Mouse (Mus musculus) frontal cortex, postnatal 10 days (tissue): ENCODE measurements around the gene Hyal2.

Experiments used
- DNase-seq, 2 experiments: peaks; one replicate each; pipeline ENCODE4 v3.0.0; 2022; ENCODE audit warnings: low spot score in 2 of 2, mixed read lengths in 1 of 2

Gene Hyal2

GRCm38 (mm10) chr9:107587833-107588639 lies 20.3 kb downstream of the Hyal2 start:
- peak in 1 of 2 experiments; percentile 48 for DNase-seq

- no peak for DNase-seq
Measured at GRCm38 (mm10) chr9:107590058-107590772, 22.5 kb downstream of the Hyal2 start.

GRCm38 (mm10) chr9:107590773-107591060 lies 23.0 kb downstream of the Hyal2 start:
- DNase-seq = no peak

DNA sequence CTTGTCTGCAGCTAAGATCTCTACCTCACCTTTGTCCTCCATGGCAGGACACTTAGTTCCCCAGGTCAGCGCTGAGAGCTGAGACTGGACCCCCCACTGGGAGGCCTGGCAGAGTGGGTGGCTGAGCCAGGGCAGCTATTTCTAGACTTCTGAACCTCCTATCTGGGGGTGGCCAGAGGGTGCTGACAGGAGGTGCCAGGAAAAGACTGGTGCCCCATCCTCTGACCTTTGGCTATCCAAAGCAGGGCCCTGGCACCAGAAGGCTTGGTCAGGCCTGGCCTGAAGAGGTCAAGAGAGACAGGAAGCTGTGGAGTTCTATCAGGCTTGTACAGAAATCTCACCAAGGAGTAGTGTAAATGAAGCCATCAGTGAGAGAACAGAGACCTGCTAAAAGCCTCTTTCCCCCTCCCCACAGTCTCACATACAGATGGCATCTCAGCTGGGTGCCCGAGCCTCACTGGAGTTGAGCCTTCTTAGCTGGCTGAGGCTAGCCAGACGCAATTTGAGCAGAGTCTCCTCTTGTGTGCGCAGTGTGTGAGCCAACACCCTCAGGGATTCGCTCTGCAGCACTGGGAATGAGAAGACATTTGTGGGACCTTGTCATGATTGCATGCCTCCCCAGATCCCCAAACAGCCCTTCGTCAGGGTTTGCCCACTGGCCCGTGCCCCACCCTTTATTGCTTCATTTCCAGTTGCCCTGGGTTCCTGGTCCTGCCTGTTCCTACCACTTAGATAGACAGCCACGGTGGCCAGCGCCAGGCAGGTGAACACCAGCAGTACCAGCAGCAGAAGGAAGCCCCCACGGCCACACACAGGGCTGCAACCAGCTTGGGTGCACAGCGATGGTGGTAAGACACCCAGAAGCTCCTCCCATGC lies 25.6 kb downstream of the Hyal2 start:
- no peak for DNase-seq

GRCm38 (mm10) chr9:107594281-107595062 lies 26.7 kb downstream of the Hyal2 start:
- no peak for DNase-seq

GRCm38 (mm10) chr9:107596619-107597569 lies 29.1 kb downstream of the Hyal2 start:
- no peak for DNase-seq

GRCm38 (mm10) chr9:107598385-107598784 lies 30.6 kb downstream of the Hyal2 start:
- DNase-seq = no peak

DNA sequence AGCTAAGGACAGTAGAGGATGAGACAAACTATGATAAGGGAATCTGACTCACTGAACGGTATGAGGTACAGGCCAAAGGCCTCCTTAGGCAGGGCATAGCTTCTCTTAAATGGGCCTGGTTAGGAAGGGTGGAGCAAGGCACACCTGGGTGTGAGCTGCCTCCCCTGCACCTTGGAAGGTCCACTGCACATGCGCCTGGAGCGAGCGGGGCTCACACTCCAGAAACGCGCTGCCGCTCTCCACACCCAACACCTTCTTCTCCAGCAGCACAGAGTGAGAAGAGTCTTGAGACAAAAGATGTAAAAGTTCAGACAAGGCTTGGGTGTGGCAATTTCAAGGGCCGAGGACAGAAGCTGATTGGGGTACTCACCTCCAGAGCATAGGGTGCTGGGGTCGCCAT lies 31.7 kb downstream of the Hyal2 start:
- DNase-seq = no peak

GRCm38 (mm10) chr9:107599842-107600241 lies 32.1 kb downstream of the Hyal2 start:
- DNase-seq = no peak

- DNase-seq = no peak
Measured at GRCm38 (mm10) chr9:107600745-107601144, 33.0 kb downstream of the Hyal2 start.

DNA sequence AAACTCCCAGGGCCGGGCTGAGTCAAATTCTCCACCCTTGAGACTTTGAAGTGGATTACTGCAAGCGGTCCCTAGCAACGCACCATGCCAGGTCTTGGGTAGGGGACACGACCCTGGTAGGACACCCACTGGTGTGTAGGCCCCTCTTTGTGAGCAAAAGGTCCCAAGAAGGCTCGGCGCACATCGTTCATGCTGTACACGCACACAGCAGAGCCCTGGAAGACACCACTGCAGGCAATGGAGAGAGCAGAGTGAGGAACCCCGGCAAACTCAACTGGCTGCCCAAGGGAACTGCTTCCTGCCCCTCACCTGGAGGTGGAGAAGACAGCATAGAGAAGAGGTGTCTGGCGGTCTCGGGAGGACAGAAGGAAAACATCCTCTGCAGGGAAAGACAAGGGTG lies 33.5 kb downstream of the Hyal2 start:
- DNase-seq = no peak

DNA sequence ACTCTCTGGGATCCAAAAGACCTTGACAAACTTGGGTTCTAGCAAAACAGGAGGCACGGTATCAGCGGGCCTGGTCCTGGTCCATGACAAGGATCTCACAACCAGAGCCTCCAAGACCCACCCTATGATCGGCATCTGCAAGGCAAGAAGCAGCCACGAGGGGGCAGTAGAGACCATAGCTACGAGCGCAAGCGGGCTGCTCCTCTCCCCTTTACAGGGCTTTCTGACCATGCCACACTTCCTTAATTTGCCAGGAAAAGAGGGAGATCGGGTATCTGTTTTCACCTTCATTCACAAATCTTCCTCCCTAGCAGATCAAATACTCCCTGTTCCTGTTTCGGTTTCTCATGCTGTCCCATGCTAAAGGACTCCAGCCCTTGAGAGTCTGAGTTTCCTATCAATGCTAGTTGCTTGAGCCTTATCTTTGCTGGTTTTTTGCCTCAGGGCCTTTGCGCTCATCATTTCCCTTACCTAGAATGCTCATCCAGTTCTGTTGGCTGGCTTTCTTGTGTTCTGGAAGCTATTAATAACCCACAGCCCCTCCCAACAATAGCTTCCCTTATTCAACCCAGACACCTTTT lies 34.4 kb downstream of the Hyal2 start:
- DNase-seq = peak; percentile 78 to 91

GRCm38 (mm10) chr9:107603251-107603650 lies 35.5 kb downstream of the Hyal2 start:
- DNase-seq = no peak

DNA sequence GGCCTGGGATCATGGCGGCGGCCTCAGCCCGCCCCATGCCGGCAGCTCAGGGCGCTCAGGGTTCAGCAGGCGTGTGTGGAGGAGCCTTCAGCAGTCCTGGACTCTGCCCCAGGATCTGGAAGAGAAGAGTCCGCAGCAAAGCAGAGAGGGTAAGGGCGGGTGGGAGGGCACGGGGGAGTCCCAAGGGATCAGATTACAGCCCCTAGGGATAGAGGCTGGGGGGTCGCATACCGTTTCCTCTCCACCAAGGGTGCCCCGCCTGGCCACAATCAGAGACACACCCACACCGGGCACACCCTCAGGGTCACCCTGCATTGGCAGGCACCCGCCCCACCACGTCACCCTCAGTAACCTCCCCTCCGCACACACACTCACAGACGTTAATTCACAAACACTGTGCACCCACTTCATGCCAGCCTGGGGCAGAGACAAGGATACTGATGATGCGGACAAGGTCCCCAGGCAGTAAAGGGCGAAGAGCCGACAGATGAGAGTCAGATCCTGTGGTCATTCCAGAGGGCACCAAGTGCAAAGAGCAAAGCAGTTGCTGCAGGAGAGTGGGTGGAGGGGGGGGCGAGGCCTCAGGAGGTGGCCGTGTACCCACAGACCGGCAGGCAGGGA lies 37.4 kb downstream of the Hyal2 start:
- no peak for DNase-seq

GRCm38 (mm10) chr9:107606591-107606990 lies 38.8 kb downstream of the Hyal2 start:
- no peak for DNase-seq

GRCm38 (mm10) chr9:107607036-107607435 lies 39.3 kb downstream of the Hyal2 start:
- no peak for DNase-seq

DNA sequence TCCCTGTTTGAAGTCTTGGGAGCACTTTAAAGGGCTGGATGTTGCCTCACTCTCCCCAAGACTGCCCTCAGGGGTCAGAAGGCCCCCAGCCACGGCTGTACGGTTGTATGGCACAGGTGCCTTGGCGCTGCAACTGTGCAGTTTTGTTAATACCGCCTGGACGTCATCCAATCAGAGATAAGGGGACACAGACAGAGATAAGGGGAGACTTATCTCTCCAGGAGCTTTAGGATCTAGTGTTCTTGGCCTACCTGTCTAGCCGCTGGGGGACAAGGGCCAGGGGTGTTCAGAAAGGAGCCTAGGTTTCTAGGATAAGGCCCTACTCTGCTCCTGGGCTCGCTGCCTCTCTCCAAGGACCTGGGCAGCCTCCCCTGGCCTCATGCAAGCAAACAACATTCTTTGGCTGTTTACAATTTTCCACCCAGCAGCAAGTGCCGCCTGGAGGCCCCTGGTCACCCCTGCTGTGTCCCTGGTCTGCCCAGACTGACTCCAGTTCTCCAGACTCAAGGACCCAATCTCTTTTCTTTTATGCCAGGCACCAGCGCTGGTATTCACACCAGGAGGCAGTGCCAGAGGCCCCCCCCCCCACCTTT lies 40.0 kb downstream of the Hyal2 start:
- no peak for DNase-seq

DNA sequence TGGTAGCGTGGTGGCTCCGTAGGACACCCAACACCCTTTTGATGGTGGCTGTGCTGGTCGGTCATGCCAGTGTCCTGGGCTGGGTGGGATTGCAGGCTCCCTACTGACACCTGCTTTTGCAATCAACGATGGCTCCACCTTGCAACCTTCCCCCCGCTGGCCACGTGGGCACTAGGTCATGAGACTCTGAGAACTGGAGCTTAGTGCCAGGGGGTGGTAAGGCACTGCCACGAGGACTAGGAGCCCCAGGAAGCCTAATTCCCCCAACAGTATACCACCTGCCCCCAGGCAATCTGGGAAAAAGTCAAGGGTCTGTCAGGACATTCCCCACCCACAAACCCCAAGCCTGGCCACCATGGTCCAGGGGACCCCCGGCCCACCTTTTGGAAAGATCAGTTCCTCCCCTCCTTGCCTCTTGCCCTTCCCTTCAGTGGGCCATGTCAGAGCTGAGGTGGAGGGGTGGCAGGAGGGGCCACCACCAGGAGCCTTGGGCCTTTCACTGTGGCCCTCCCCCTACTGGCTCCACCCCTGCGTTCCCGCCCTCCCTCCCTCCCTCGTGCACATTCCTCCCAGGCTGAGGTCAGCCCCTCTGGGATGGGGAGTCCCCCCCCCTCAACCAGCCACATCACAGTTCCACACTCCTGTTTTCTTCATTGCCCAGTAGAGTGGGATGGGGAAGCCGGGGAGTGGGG lies 41.1 kb downstream of the Hyal2 start, which contains the start of gene Sema3b:
Gene Sema3b (minus strand): TSS at position 489 of the 692 bp plus-strand sequence.
- DNase-seq = no peak
